Mouse (Mus musculus): ENCODE measurements around the gene Slc22a21. TPM values are rescaled to one million over a fixed set of nuclear protein-coding genes. Genes with fewer than 3 reads are reported as not detected.

Gene Slc22a21
- 1.1 and 1.6 TPM in 2 replicates for polyA plus RNA-seq (2015; fragmentation: Nextera tagmentation; extraction: Ambion mirVana)

DNA sequence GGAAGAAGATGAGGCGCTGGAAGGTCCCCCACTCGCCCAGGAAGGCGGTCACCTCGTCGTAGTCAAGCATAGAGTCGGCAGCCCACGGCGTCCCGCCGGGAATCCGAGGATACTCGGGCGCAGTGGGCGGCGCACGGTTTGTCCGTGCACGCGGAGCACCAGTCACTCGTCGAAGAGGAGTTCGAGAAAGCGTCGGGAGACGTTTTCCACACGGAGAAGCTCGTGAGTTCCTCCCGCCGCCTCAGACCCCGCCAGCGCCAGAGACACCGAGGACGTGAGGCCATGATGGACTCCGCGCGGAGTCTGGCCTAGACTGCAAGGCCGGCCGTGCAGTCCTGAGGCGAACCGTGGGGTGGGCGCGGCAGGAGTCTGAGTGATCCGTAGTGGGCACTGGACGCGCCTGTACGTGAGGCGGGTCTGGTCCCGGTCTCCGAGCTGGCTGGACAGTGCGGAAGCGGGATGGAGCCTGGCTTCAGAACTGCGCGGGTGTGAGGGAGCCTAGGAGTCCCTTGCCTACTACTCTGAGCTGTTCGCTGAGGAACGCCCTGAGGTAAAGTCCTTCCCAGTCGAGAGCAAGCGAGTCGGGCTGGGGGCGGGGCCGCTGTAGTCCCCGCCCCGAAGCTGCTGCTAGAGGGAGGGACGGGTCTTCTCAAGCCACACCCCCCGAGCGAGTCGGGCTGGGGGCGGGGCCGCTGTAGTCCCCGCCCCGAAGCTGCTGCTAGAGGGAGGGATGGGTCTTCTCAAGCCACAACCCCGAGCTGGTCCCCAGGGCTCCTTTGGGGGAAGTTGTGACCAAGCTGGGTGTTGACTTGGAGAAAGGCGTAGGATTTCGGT, at the start of gene Slc22a21:
Gene Slc22a21, minus strand, starts transcription at position 545 of the 834 bp plus-strand sequence.
- Histone ChIP-seq H3K4me2 (peak within 1 kb of the TSS; percentile 96), H3K36me3 (peaks cover 31% of the 10 kb centered on the region), H3K4me3 (replicated peaks) (peak within 1 kb of the TSS; percentile 67), H3K27ac (no peak within 1 kb of the TSS), H3K27me3 (peaks cover 5% of the 10 kb centered on the region; the same call in 1 of the 2 replicates), H3K4me1 (replicated peaks) (peaks cover 17% of the 10 kb centered on the region), H3K9me3 (replicated peaks) (no peaks in the 10 kb centered on the region), H3K9ac (peak within 1 kb of the TSS; percentile 72)
- DNase-seq (peak; percentile 79), ATAC-seq (ENCODE audit: low read depth) (peak; percentile 97)
- 1% methylated on average over 73 of the region's 73 CpGs for WGBS (ENCODE audit: insufficient replicate concordance)

DNA sequence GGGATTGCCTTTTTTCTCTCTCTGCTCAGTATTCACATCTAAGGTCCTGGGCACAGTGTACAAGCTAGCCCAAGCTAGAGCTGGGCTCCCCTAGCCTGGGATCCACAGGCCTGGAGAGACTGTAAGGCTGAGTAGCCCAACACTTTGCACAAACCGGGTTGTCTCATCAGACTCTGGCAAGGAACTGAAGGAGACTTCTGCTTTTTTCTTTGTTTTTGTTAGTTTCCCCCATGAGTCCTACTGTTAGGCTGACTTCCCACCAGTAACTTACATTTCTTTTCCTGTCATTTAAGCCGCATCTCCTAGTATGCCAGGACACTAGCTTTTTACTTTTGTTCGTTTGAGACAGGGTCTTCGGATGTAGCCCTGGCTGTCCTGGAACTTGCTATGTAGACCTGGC, 48.9 kb upstream of the Slc22a21 start:
- H3K4me3 ChIP-seq (replicated peaks), result peak overlapping the region; percentile 74
- peak overlapping the region; percentile 85 for H3K4me2 ChIP-seq
- 50% methylated on average over 4 of the region's 4 CpGs for WGBS (ENCODE audit: insufficient replicate concordance)
- H3K36me3 ChIP-seq, result peaks cover 19% of the 10 kb centered on the region
- H3K9ac ChIP-seq, result peak overlapping the region; percentile 89
- peaks cover 41% of the 10 kb centered on the region for H3K4me1 ChIP-seq (replicated peaks)
- ATAC-seq (ENCODE audit: low read depth), result no peak
- DNase-seq, result peak; percentile 18
- H3K27me3 ChIP-seq, result no peaks in the 10 kb centered on the region
- peak overlapping the region; percentile 98 for H3K27ac ChIP-seq
- no peaks in the 10 kb centered on the region for H3K9me3 ChIP-seq (replicated peaks)

- WGBS (ENCODE audit: insufficient replicate concordance), result 3% methylated on average over 61 of the region's 61 CpGs
- Histone ChIP-seq H3K36me3 (peaks cover 21% of the 10 kb centered on the region), H3K4me1 (replicated peaks) (peaks cover 48% of the 10 kb centered on the region), H3K27me3 (no peaks in the 10 kb centered on the region), H3K9me3 (replicated peaks) (no peaks in the 10 kb centered on the region), H3K9ac (peak within 1 kb of the TSS; percentile 89), H3K27ac (peak within 1 kb of the TSS; percentile 98), H3K4me2 (peak within 1 kb of the TSS; percentile 85), H3K4me3 (replicated peaks) (peak within 1 kb of the TSS; percentile 74)
- DNase-seq (peak; percentile 90), ATAC-seq (ENCODE audit: low read depth) (peak; percentile 82)
These were observed 48.2 kb upstream of the Slc22a21 start, which contains the start of gene Slc22a4 for GRCm38 (mm10) chr11:54028044-54028951. Gene Slc22a4 (minus strand): TSS chr11:54028090.

GRCm38 (mm10) chr11:54027131-54028043, 47.3 kb upstream of the Slc22a21 start:
- WGBS (ENCODE audit: insufficient replicate concordance), result 9% methylated on average over 31 of the region's 31 CpGs
- Histone ChIP-seq H3K4me2 (peak overlapping the region; percentile 85), H3K4me1 (replicated peaks) (peaks cover 57% of the 10 kb centered on the region), H3K36me3 (peaks cover 29% of the 10 kb centered on the region), H3K4me3 (replicated peaks) (peak overlapping the region; percentile 74), H3K27ac (peak overlapping the region; percentile 98), H3K9me3 (replicated peaks) (no peaks in the 10 kb centered on the region), H3K27me3 (no peaks in the 10 kb centered on the region), H3K9ac (peak overlapping the region; percentile 89)
- peak; percentile 17 for DNase-seq
- no peak for ATAC-seq (ENCODE audit: low read depth)

- Histone ChIP-seq H3K4me1 (replicated peaks) (peaks cover 66% of the 10 kb centered on the region), H3K27ac (peak overlapping the region; percentile 98), H3K9ac (peak overlapping the region; percentile 89), H3K4me3 (replicated peaks) (peak overlapping the region; percentile 74), H3K36me3 (peaks cover 37% of the 10 kb centered on the region), H3K27me3 (no peaks in the 10 kb centered on the region), H3K4me2 (peak overlapping the region; percentile 85), H3K9me3 (replicated peaks) (no peaks in the 10 kb centered on the region)
- 17% methylated on average over 1 of the region's 1 CpGs for WGBS (ENCODE audit: insufficient replicate concordance)
- peak; percentile 91 for ATAC-seq (ENCODE audit: low read depth)
- peak; percentile 86 for DNase-seq
These were observed 46.4 kb upstream of the Slc22a21 start for GRCm38 (mm10) chr11:54026491-54027041.

DNA sequence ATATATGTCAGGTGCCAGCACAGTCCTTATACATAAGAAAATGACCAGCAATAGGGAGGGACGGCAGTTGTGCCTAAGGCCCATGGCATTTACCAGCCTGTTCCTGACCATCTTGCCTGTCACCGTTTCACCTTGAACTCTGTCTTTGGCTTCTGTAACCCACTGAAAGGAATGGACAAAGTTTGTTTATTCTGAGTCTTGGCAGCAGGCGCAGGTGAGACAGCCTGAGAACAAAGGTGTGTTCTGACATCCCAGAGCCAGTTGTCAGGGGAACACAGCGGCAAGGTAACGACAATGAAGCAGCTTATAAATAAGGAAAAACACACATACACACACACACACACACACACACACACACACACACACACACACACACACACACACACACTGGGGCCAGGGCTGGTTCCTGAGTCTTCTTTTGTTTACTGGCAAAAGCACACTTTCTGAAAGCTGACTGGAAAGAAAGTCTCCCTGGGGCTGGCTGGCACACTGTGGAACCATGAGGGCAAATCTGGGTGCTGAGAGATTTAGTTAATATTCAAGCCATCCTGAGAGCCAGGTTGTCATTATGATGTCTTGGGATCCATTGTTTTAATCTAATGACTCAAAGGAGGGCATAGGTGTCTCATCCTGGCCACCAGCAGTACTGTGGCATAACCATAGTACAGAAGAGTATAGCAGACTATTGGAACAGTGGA, 41.4 kb upstream of the Slc22a21 start:
- Histone ChIP-seq H3K9ac (peak overlapping the region; percentile 40; the same call in 1 of the 2 replicates), H3K27me3 (no peaks in the 10 kb centered on the region), H3K27ac (peak overlapping the region; percentile 43; the same call in 1 of the 2 replicates), H3K4me1 (replicated peaks) (peaks cover 75% of the 10 kb centered on the region), H3K4me2 (peak overlapping the region; percentile 85), H3K4me3 (replicated peaks) (0 out of 2 replicates have a peak overlapping the region, but pooled peaks have one; percentile 74), H3K36me3 (peaks cover 78% of the 10 kb centered on the region), H3K9me3 (replicated peaks) (no peaks in the 10 kb centered on the region)
- DNase-seq (no peak), ATAC-seq (ENCODE audit: low read depth) (no peak)
- WGBS (ENCODE audit: insufficient replicate concordance), result 85% methylated on average over 5 of the region's 5 CpGs

DNA sequence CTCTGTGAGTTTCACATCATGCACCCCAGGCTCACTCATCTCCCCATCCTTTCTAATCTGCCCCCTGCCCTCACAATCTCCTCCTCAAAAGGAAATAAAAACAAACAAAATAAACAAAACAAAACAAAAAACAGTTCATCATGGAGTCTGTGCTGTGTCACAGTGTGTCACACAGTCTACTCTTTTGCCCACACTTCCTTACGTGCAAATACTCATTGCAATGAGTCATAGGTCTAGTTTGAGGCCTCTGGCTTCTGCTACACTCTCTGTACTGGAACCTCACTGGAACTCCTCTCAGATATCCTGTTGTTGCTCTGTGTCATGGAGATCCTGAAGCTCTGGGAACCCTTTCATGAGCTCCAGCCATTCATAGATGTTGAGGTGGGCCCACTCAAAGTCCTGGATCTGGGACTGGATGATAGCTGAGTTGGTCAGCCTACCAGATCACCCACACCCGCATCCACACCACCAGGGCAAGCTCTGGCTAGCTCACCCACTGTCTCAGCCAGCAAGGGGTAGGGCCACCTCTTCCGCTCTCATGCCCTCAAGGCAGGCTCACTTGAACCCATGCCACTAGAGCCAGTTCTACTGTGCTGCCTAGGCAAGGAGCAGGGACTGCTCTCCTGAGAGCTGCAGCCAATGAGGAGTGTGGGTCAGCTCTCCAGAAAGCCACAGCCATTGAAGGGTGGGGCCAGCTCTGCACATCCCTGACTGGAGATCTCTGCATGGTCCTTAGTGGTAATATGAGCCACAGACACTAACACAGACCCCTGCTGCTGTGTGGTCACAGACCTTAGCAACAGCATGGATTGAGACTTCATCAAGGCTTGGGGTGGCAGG, 39.0 kb upstream of the Slc22a21 start:
- 86% methylated on average over 3 of the region's 3 CpGs for WGBS (ENCODE audit: insufficient replicate concordance)
- ATAC-seq (ENCODE audit: low read depth) (peak; percentile 40; the same call in 1 of the 2 replicates), DNase-seq (no peak)
- 0 out of 2 replicates have a peak overlapping the region, but pooled peaks have one; percentile 6 for H3K4me2 ChIP-seq
- H3K27ac ChIP-seq, result peak overlapping the region; percentile 29
- peaks cover 59% of the 10 kb centered on the region for H3K4me1 ChIP-seq (replicated peaks)
- H3K4me3 ChIP-seq (replicated peaks), result no peak overlapping the region
- H3K36me3 ChIP-seq, result peaks cover 76% of the 10 kb centered on the region
- no peaks in the 10 kb centered on the region for H3K27me3 ChIP-seq
- no peaks in the 10 kb centered on the region for H3K9me3 ChIP-seq (replicated peaks)
- H3K9ac ChIP-seq, result no peak overlapping the region

GRCm38 (mm10) chr11:54017596-54017995, 37.5 kb upstream of the Slc22a21 start:
- Histone ChIP-seq H3K27me3 (no peaks in the 10 kb centered on the region), H3K4me1 (replicated peaks) (peaks cover 44% of the 10 kb centered on the region), H3K9me3 (replicated peaks) (no peaks in the 10 kb centered on the region), H3K9ac (no peak overlapping the region), H3K27ac (no peak overlapping the region), H3K36me3 (peaks cover 81% of the 10 kb centered on the region), H3K4me3 (replicated peaks) (no peak overlapping the region), H3K4me2 (no peak overlapping the region)
- 61% methylated on average over 4 of the region's 4 CpGs for whole genome bisulfite sequencing (ENCODE audit: insufficient replicate concordance)
- ATAC-seq (ENCODE audit: low read depth) (no peak), DNase-seq (no peak)

GRCm38 (mm10) chr11:54016051-54016450, 35.9 kb upstream of the Slc22a21 start:
- no peaks in the 10 kb centered on the region for H3K9me3 ChIP-seq (replicated peaks)
- no peak overlapping the region for H3K27ac ChIP-seq
- no peaks in the 10 kb centered on the region for H3K27me3 ChIP-seq
- WGBS (ENCODE audit: insufficient replicate concordance), result 83% methylated on average over 8 of the region's 8 CpGs
- no peak overlapping the region for H3K4me2 ChIP-seq
- peaks cover 81% of the 10 kb centered on the region for H3K36me3 ChIP-seq
- H3K4me1 ChIP-seq (replicated peaks), result peaks cover 36% of the 10 kb centered on the region
- no peak overlapping the region for H3K9ac ChIP-seq
- DNase-seq, result no peak
- H3K4me3 ChIP-seq (replicated peaks), result no peak overlapping the region
- no peak for ATAC-seq (ENCODE audit: low read depth)
